Mouse (Mus musculus): ENCODE results near the gene Foxo6. TPM values are rescaled to one million over a fixed set of nuclear protein-coding genes. Genes with fewer than 3 reads are reported as not detected.
A peak's percentile ranks its signal among the peaks of the same experiment; 100 is the strongest.

Gene Foxo6
- polyA plus RNA-seq, 1 experiment = 22.7 TPM

DNA sequence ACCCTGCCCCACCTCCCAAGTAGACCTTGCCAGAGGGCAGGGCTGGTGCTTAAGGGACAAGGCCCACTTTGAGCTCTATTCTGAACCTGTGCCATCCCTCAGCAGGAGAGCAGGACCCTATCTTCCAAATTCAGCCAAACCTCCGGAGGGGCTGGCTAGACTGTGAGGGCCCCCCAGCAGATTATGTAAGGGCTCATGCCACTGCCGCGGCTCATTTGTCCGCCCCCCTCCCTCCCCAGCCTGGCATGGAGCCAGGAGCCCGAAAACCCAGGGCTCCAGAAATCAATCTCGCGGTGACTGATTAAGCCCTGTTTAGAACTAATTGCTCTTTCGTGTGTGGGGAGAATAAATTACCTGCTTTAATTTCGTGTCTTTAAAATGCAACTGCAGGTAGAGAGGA, 17.7 kb downstream of the Foxo6 start:
- TF ChIP-seq CTCF (IDR thresholded peaks at IDR 0.05; ENCODE audit: borderline replicate concordance, extremely low read depth, insufficient read depth, insufficient read length) (no peak), POLR2A (IDR thresholded peaks at IDR 0.05; ENCODE audit: borderline replicate concordance, extremely low read depth, insufficient read depth, insufficient read length, poor library complexity, severe bottlenecking) (no peak)
- DNase-seq (ENCODE audit: low read depth) = peak; percentile 91

GRCm38 (mm10) chr4:120268214-120269061, 18.7 kb downstream of the Foxo6 start:
- DNase-seq (ENCODE audit: low read depth) = peak; percentile 74
- no peak for TF ChIP-seq POLR2A (IDR thresholded peaks at IDR 0.05; ENCODE audit: borderline replicate concordance, extremely low read depth, insufficient read depth, insufficient read length, poor library complexity, severe bottlenecking)
- no peak for TF ChIP-seq CTCF (IDR thresholded peaks at IDR 0.05; ENCODE audit: borderline replicate concordance, extremely low read depth, insufficient read depth, insufficient read length)

DNA sequence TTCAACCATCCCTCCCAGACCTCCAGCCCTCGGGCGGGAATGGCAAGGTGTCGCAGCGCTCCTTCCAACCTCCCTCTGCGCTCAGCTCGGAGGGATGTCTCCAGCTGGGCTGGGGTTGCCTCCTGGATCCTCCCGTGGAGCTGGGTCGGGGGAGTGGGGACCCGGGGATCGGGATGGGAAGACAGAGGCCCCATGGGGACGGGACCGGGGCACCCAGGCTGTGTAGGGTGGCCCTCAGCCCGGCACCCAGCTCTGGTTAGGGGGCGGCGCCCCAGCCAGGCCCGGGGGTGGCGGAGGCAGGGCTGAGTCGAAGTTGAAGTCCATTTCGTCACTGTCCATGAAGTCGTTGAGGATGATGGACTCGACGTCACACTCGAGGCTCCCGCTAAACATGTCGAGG, 19.5 kb downstream of the Foxo6 start:
- no peak for DNase-seq (ENCODE audit: low read depth)

GRCm38 (mm10) chr4:120267136-120267535, 20.0 kb downstream of the Foxo6 start:
- no peak for TF ChIP-seq POLR2A (IDR thresholded peaks at IDR 0.05; ENCODE audit: borderline replicate concordance, extremely low read depth, insufficient read depth, insufficient read length, poor library complexity, severe bottlenecking)
- no peak for TF ChIP-seq CTCF (IDR thresholded peaks at IDR 0.05; ENCODE audit: borderline replicate concordance, extremely low read depth, insufficient read depth, insufficient read length)
- no peak for DNase-seq (ENCODE audit: low read depth)

More for the DNA sequence above, 19.5 kb downstream of the Foxo6 start:
- no peak for TF ChIP-seq CTCF (IDR thresholded peaks at IDR 0.05; ENCODE audit: borderline replicate concordance, extremely low read depth, insufficient read depth, insufficient read length)
- no peak for TF ChIP-seq POLR2A (IDR thresholded peaks at IDR 0.05; ENCODE audit: borderline replicate concordance, extremely low read depth, insufficient read depth, insufficient read length, poor library complexity, severe bottlenecking)

- no peak for DNase-seq (ENCODE audit: low read depth)
- TF ChIP-seq POLR2A (IDR thresholded peaks at IDR 0.05; ENCODE audit: borderline replicate concordance, extremely low read depth, insufficient read depth, insufficient read length, poor library complexity, severe bottlenecking) = no peak
- TF ChIP-seq CTCF (IDR thresholded peaks at IDR 0.05; ENCODE audit: borderline replicate concordance, extremely low read depth, insufficient read depth, insufficient read length) = no peak
These were observed 23.0 kb downstream of the Foxo6 start for GRCm38 (mm10) chr4:120264105-120264504.

GRCm38 (mm10) chr4:120262726-120263125, 24.4 kb downstream of the Foxo6 start:
- no peak for TF ChIP-seq CTCF (IDR thresholded peaks at IDR 0.05; ENCODE audit: borderline replicate concordance, extremely low read depth, insufficient read depth, insufficient read length)
- no peak for TF ChIP-seq POLR2A (IDR thresholded peaks at IDR 0.05; ENCODE audit: borderline replicate concordance, extremely low read depth, insufficient read depth, insufficient read length, poor library complexity, severe bottlenecking)
- DNase-seq (ENCODE audit: low read depth) = peak; percentile 88

GRCm38 (mm10) chr4:120262206-120262605, 24.9 kb downstream of the Foxo6 start:
- peak; percentile 88 for DNase-seq (ENCODE audit: low read depth)
- TF ChIP-seq POLR2A (IDR thresholded peaks at IDR 0.05; ENCODE audit: borderline replicate concordance, extremely low read depth, insufficient read depth, insufficient read length, poor library complexity, severe bottlenecking) (no peak), CTCF (IDR thresholded peaks at IDR 0.05; ENCODE audit: borderline replicate concordance, extremely low read depth, insufficient read depth, insufficient read length) (no peak)

- DNase-seq (ENCODE audit: low read depth) = peak; percentile 97
- no peak for TF ChIP-seq POLR2A (IDR thresholded peaks at IDR 0.05; ENCODE audit: borderline replicate concordance, extremely low read depth, insufficient read depth, insufficient read length, poor library complexity, severe bottlenecking)
- TF ChIP-seq CTCF (IDR thresholded peaks at IDR 0.05; ENCODE audit: borderline replicate concordance, extremely low read depth, insufficient read depth, insufficient read length) = no peak
These were observed 27.6 kb downstream of the Foxo6 start for GRCm38 (mm10) chr4:120259356-120260181.

DNA sequence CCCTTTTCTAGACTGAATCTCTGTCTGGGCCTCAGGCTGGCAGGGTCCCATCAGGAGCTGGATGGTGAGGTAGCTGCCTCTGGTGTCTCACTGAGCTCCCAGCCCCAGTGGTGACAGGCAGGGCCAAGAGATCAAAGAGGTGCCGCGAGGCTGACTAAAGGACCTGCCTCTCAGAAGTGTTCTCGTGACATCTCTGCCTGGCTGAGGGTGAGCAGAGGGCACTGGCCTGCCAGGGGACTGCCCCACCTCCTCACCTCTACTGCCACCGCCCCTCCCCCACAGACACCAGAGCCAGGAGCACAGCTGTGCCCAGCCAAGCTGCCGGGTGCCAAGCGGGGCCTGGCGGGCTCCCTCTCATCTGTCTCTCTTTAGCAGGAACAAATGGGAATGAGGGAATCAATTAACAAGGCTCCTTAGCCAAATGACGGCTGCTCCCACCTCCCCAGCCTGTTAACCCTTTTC, 38.3 kb downstream of the Foxo6 start:
- TF ChIP-seq CTCF (IDR thresholded peaks at IDR 0.05; ENCODE audit: borderline replicate concordance, extremely low read depth, insufficient read depth, insufficient read length) = no peak
- peak; percentile 98 for DNase-seq (ENCODE audit: low read depth)

DNA sequence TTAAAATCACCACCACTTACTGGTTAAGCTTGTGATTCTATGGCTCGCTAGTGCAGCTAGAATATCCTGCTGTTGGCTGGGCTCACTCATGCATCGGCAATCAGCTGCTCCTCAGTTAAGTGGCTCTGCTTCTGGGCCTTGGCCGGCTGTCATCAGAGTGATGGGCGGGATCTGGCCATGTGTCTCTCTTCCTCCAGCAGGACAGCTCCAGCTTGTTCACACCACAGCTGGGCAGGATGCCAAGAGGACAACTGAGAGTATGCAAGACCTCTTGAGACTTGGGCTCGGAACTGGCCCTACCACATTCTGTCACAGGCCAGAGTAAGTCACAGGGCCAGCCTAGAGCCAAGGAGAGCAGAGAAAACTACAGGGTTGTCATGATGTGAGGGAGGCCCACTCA, 39.7 kb downstream of the Foxo6 start:
- DNase-seq (ENCODE audit: low read depth) = peak; percentile 93
- TF ChIP-seq CTCF (IDR thresholded peaks at IDR 0.05; ENCODE audit: borderline replicate concordance, extremely low read depth, insufficient read depth, insufficient read length) = no peak
- TF ChIP-seq POLR2A (IDR thresholded peaks at IDR 0.05; ENCODE audit: borderline replicate concordance, extremely low read depth, insufficient read depth, insufficient read length, poor library complexity, severe bottlenecking) = no peak

DNA sequence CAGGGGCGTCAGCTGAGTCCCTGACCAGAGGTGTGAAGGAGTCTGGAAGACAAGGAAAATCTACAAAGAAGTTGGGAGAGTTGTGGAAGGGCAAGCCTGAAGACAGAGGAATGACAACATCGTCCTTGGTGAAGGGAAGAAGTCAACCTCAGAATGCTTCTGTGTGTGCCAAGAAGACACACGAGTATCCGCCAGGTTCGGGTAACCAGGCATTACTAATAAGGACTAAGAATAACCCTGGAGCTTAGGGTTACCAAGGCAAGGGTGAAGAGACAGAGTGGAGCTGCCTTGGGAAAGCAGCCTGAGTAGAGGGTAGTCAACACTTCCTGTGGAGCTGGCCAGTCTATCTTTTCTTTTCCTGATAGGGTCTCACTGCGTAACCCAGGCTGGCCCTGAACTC, 41.1 kb downstream of the Foxo6 start:
- TF ChIP-seq POLR2A (IDR thresholded peaks at IDR 0.05; ENCODE audit: borderline replicate concordance, extremely low read depth, insufficient read depth, insufficient read length, poor library complexity, severe bottlenecking) (no peak), CTCF (IDR thresholded peaks at IDR 0.05; ENCODE audit: borderline replicate concordance, extremely low read depth, insufficient read depth, insufficient read length) (no peak)
- no peak for DNase-seq (ENCODE audit: low read depth)

Measured in brain, embryonic 14.5 days (tissue).